Mouse (Mus musculus): ENCODE results near the gene Ppp1r12c. TPM values are rescaled to one million over a fixed set of nuclear protein-coding genes. Genes with fewer than 3 reads are reported as not detected.
"Not testable (repeated sequence)": the region's sequence is repeated elsewhere in the genome, so short reads cannot be mapped to it uniquely, and the experiment has no call there.

Gene Ppp1r12c
- polyA plus RNA-seq (2016; fragmentation: Nextera tagmentation; extraction: Ambion mirVana), result 36.8 and 42.1 TPM in 2 replicates

GRCm38 (mm10) chr7:4501558-4502397, at the start of gene Ppp1r12c:
TSS of gene Ppp1r12c (minus strand) at chr7:4501680.
- Histone ChIP-seq H3K4me3 (peak within 1 kb of the TSS; percentile 95), H3K9me3 (replicated peaks) (no peaks in the 10 kb centered on the region), H3K4me1 (peaks cover 26% of the 10 kb centered on the region), H3K27me3 (ENCODE audit: low read depth, poor library complexity, severe bottlenecking) (no peaks in the 10 kb centered on the region), H3K27ac (peak within 1 kb of the TSS; percentile 93), H3K36me3 (peaks cover 13% of the 10 kb centered on the region)
- under 1% methylated on average over 61 of the region's 62 CpGs for WGBS
- DNase-seq (ENCODE audit: low spot score), result peak; percentile 92

DNA sequence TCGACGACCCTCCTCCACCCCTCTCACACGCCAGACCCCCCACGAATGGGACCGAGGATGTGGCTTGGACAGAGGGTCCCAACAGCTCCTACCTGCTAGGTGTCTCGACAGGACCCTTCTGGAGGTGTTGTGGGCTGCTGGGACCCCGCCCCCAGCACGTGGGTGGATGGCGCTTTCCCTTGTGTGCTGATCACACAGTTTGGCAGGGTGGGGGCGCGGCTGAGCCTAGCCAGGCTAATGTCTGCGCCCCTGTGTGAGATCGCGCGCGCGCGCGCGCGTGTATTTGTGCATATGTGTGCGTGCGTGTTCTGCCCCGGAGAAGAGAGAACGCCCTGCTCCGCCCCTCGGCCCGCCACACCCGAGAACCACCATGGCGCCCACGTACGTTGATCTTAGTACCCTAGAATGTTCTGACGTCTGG, 45.8 kb upstream of the Ppp1r12c start, which contains the start of gene Syt5:
TSS of gene Syt5 (minus strand) at position 321 of the 421 bp plus-strand sequence.
- 8% methylated on average over 33 of the region's 33 CpGs for WGBS
- DNase-seq (ENCODE audit: low spot score), result peak; percentile 43

GRCm38 (mm10) chr7:4546591-4547131, 45.2 kb upstream of the Ppp1r12c start:
- Histone ChIP-seq H3K27ac (no peak overlapping the region; the same call in 1 of the 2 replicates), H3K27me3 (ENCODE audit: low read depth, poor library complexity, severe bottlenecking) (peaks cover 32% of the 10 kb centered on the region)

More for the DNA sequence above, 45.8 kb upstream of the Ppp1r12c start, which contains the start of gene Syt5:
- Histone ChIP-seq H3K9me3 (replicated peaks) (no peaks in the 10 kb centered on the region), H3K4me1 (peaks cover 16% of the 10 kb centered on the region), H3K4me3 (peak within 1 kb of the TSS; percentile 49), H3K27ac (peak within 1 kb of the TSS; percentile 42; the same call in 1 of the 2 replicates), H3K36me3 (no peaks in the 10 kb centered on the region), H3K27me3 (ENCODE audit: low read depth, poor library complexity, severe bottlenecking) (peaks cover 32% of the 10 kb centered on the region)

GRCm38 (mm10) chr7:4546050-4546449, 44.6 kb upstream of the Ppp1r12c start:
- peaks cover 16% of the 10 kb centered on the region for H3K4me1 ChIP-seq
- peaks cover 32% of the 10 kb centered on the region for H3K27me3 ChIP-seq (ENCODE audit: low read depth, poor library complexity, severe bottlenecking)
- no peaks in the 10 kb centered on the region for H3K9me3 ChIP-seq (replicated peaks)
- 78% methylated on average over 15 of the region's 15 CpGs for WGBS
- no peaks in the 10 kb centered on the region for H3K36me3 ChIP-seq
- H3K27ac ChIP-seq, result no peak overlapping the region
- DNase-seq (ENCODE audit: low spot score), result no peak
- peak overlapping the region; percentile 49 for H3K4me3 ChIP-seq

More at GRCm38 (mm10) chr7:4546591-4547131, 45.2 kb upstream of the Ppp1r12c start:
- H3K4me3 ChIP-seq, result peak overlapping the region; percentile 49
- DNase-seq (ENCODE audit: low spot score), result peak; percentile 85
- peaks cover 16% of the 10 kb centered on the region for H3K4me1 ChIP-seq
- 4% methylated on average over 26 of the region's 26 CpGs for WGBS
- no peaks in the 10 kb centered on the region for H3K36me3 ChIP-seq
- H3K9me3 ChIP-seq (replicated peaks), result no peaks in the 10 kb centered on the region

GRCm38 (mm10) chr7:4542013-4542412, 40.5 kb upstream of the Ppp1r12c start:
- peaks cover 12% of the 10 kb centered on the region for H3K4me1 ChIP-seq
- no peak overlapping the region for H3K27ac ChIP-seq
- DNase-seq (ENCODE audit: low spot score), result no peak
- WGBS, result 37% methylated on average over 17 of the region's 17 CpGs
- no peaks in the 10 kb centered on the region for H3K36me3 ChIP-seq
- no peaks in the 10 kb centered on the region for H3K9me3 ChIP-seq (replicated peaks)
- no peak overlapping the region for H3K4me3 ChIP-seq
- peaks cover 17% of the 10 kb centered on the region for H3K27me3 ChIP-seq (ENCODE audit: low read depth, poor library complexity, severe bottlenecking)

DNA sequence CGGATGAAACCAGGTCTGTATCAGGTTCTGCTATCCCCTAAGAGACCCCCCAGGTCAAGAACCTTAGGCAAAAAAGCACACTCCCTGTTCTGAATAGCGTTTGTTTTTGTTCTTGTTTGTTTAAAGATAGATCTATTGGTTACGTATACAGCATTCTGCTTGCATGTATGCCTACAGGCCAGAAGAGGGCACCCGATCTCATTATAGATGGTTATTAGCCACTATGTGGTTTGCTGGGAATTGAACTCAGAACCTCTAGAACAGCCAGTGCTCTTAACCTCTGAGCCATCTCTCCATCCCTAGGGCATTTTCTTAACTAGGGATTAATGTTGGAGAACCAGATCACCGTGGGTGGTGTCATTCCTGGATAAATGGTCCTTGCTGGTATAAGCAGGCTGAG, 39.9 kb upstream of the Ppp1r12c start:
- no peak for DNase-seq (ENCODE audit: low spot score)
- Histone ChIP-seq H3K36me3 (no peaks in the 10 kb centered on the region), H3K27ac (no peak overlapping the region), H3K4me1 (peaks cover 5% of the 10 kb centered on the region), H3K4me3 (no peak overlapping the region), H3K9me3 (replicated peaks) (no peaks in the 10 kb centered on the region), H3K27me3 (ENCODE audit: low read depth, poor library complexity, severe bottlenecking) (peaks cover 10% of the 10 kb centered on the region)
- 62% methylated on average over 5 of the region's 5 CpGs for WGBS

- H3K36me3 ChIP-seq, result no peaks in the 10 kb centered on the region
- H3K27ac ChIP-seq, result no peak overlapping the region
- no peak overlapping the region for H3K4me3 ChIP-seq
- 0 out of 2 replicates have a peak, but pooled peaks cover 4% of the 10 kb centered on the region for H3K27me3 ChIP-seq (ENCODE audit: low read depth, poor library complexity, severe bottlenecking)
- no peaks in the 10 kb centered on the region for H3K9me3 ChIP-seq (replicated peaks)
- WGBS, result 80% methylated on average over 2 of the region's 2 CpGs
- no peak for DNase-seq (ENCODE audit: low spot score)
- H3K4me1 ChIP-seq, result no peaks in the 10 kb centered on the region
Measured at GRCm38 (mm10) chr7:4539019-4539418, 37.5 kb upstream of the Ppp1r12c start.

- H3K27ac ChIP-seq, result no peak overlapping the region
- H3K4me1 ChIP-seq, result peaks cover 4% of the 10 kb centered on the region
- 64% methylated on average over 4 of the region's 4 CpGs for WGBS
- no peaks in the 10 kb centered on the region for H3K36me3 ChIP-seq
- DNase-seq (ENCODE audit: low spot score), result no peak
- no peak overlapping the region for H3K4me3 ChIP-seq
- no peaks in the 10 kb centered on the region for H3K9me3 ChIP-seq (replicated peaks)
- H3K27me3 ChIP-seq (ENCODE audit: low read depth, poor library complexity, severe bottlenecking), result no peaks in the 10 kb centered on the region
Measured at GRCm38 (mm10) chr7:4537181-4537580, 35.7 kb upstream of the Ppp1r12c start.

DNA sequence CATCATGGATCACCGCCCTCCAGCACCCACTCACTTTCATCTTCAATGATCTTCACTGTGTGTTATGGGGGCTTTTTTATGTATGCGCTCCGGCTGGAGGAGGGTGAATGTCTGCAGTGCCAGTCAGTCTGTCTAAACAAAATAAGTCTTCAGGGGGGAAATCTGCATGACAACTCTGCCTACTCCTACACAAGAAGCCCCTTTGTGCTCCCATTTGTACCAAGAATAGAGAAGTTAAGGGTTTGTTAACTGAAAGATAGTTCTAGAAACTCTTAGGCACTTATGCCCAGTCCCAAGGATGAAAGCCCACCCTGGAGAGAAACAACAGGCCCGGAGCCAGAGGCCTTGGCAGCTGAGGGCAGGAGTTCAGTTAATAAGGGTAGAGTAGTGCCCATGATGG, 34.9 kb upstream of the Ppp1r12c start:
- DNase-seq (ENCODE audit: low spot score), result no peak
- WGBS, result 94% methylated on average over 4 of the region's 4 CpGs

DNA sequence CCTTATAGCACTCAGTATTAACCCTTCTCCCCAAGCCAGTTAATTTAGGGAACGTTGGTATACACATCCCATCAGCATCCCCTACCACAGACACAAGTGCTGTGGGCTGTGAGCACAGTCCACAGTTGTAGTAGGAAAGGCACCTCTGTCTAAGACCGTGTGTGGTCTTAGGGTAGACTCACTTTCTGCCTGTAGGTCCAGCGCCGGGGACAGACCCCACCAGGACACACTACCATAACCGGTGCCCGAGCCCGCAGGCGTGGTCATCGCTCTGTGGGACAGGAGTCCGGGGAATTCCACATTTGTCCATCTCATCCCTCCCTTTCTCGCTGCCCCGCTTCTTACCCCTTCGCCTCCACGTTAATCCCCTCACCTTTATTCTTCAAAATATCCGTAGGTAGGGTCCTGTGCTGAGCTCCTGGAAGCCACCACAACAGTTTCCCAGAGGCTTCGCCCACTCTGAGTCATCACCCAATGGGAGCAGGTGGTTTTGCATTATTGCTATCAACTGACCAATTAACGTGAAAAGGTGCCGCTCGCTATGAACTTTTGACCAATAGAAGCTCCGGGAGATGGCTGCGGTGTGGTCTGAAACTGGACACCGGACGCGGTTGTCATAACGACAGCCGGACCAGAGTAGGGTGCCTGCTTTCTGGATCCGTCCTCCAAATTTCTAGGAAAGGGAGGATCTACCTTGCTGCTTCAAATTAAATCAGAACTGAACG, 30.7 kb upstream of the Ppp1r12c start, which contains the start of gene Dnaaf3:
TSS of gene Dnaaf3 (minus strand) at position 449 of the 725 bp plus-strand sequence.
- Histone ChIP-seq H3K36me3 (no peaks in the 10 kb centered on the region), H3K27ac (peak within 1 kb of the TSS; percentile 59; the same call in 1 of the 2 replicates), H3K27me3 (ENCODE audit: low read depth, poor library complexity, severe bottlenecking) (peaks cover 32% of the 10 kb centered on the region), H3K4me1 (peaks cover 17% of the 10 kb centered on the region), H3K9me3 (replicated peaks) (no peaks in the 10 kb centered on the region), H3K4me3 (peak within 1 kb of the TSS; percentile 58)
- DNase-seq (ENCODE audit: low spot score), result peak; percentile 91
- 7% methylated on average over 28 of the region's 28 CpGs for WGBS

More for the DNA sequence above, 34.9 kb upstream of the Ppp1r12c start:
- H3K4me3 ChIP-seq, result no peak overlapping the region
- peaks cover 12% of the 10 kb centered on the region for H3K4me1 ChIP-seq
- H3K36me3 ChIP-seq, result no peaks in the 10 kb centered on the region
- H3K9me3 ChIP-seq (replicated peaks), result no peaks in the 10 kb centered on the region
- H3K27me3 ChIP-seq (ENCODE audit: low read depth, poor library complexity, severe bottlenecking), result no peaks in the 10 kb centered on the region
- H3K27ac ChIP-seq, result no peak overlapping the region

DNA sequence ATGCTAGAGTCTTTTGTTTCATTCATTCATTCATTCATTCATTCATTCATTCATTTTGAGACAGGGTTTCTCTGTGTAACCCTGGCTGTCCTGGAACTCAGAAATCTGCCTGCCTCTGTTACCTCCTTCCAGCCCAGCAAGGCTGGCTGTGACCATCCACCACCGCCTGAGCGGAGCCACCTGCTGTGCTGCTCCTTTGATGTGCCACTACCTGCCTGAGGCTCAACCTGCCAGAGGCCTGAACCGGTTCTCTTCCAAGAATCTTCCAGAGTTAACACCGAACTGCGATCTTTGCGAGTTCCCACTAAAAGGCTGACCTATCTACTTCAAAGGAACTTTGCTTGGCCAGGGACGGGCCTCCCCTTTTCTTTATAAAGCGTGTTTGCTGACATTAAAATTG, 28.7 kb upstream of the Ppp1r12c start:
- H3K27me3 ChIP-seq (ENCODE audit: low read depth, poor library complexity, severe bottlenecking), result peaks cover 32% of the 10 kb centered on the region
- H3K36me3 ChIP-seq; H3K27ac ChIP-seq; H3K9me3 ChIP-seq (replicated peaks); H3K4me3 ChIP-seq; DNase-seq (ENCODE audit: low spot score): not testable (repeated sequence)
- peaks cover 28% of the 10 kb centered on the region for H3K4me1 ChIP-seq
- WGBS, result 36% methylated on average over 8 of the region's 8 CpGs

DNA sequence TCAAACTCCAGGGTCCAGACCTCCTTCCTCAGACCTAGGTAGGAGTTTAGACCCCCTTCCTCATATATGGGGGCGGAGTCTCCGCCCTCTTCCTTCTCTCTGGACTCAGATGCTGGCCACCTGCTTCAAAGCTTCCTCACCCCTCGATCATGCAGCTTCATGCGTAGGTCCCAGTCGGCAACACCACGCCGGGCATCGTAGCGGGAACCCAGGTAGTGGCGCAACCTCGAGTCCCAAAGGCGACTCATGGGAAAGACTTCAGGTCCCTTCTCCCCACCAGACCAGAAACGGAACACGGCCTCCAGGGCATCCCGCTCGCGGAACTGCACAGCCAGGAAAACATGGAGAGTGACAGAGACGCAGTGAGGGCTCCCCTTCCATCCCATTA, 25.8 kb upstream of the Ppp1r12c start:
- Histone ChIP-seq H3K27ac (peak overlapping the region; percentile 87; the same call in 1 of the 2 replicates), H3K9me3 (replicated peaks) (no peaks in the 10 kb centered on the region), H3K4me3 (peak overlapping the region; percentile 48), H3K4me1 (peaks cover 24% of the 10 kb centered on the region), H3K27me3 (ENCODE audit: low read depth, poor library complexity, severe bottlenecking) (peaks cover 46% of the 10 kb centered on the region), H3K36me3 (no peaks in the 10 kb centered on the region)
- WGBS, result 46% methylated on average over 18 of the region's 18 CpGs
- DNase-seq (ENCODE audit: low spot score), result no peak

Measured in limb, embryonic 10.5 days (tissue).